21 mouse cellular contexts compared by ENCODE assay signal in the genomic region with DNA sequence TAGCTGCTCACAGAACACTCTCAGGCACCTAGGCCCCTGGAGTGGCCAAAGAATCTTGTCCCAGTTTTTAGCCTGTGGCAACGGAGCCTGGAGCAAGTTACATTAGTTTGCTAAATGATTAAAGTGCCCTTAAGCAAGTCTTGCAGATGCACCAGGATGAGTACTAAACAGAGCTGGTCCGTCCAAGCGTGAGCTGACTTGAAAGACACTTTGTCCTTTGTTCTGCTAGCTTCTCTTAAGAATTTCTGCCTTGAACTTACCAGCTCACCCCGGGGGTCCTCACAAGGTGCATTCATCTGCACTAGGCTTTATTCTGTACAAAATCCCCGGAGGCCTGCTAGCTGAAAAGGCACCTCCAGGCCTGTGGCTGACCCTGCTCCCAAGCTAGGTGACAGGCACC.
DNase-seq lines count a peak whose midpoint lies in the region; ATAC-seq lines count a peak whose summit lies in the region.
"Had no signal": no experiment of that assay in that cellular context is flagged by ENCODE, and none has a peak within 500 bp of the region (broad histone marks: within the 10 kb centered on the region; RNA-seq: fewer than 3 reads in every experiment).

No protein-coding gene starts in this region.

- no peak for ATAC-seq in hindbrain, embryonic 11.5 days (ENCODE audit: low FRiP score)
- no peak for ATAC-seq in hindbrain, embryonic 14.5 days (ENCODE audit: low FRiP score)
- ATAC-seq: forebrain, embryonic 16.5 days; hindbrain, embryonic 16.5 days; inflammation-experienced regulatory T-cells, adult 6 months had no signal

- WGBS in hindbrain, embryonic 11.5 days: 34% methylated on average over 5 of the region's 5 CpGs
- WGBS in hindbrain, embryonic 14.5 days: 31% methylated on average over 5 of the region's 5 CpGs

- no peak overlapping the region for H3K4me2 ChIP-seq in hindbrain, embryonic 11.5 days (replicated peaks; ENCODE audit: low read depth, low read length)
- H3K4me2 ChIP-seq in hindbrain, embryonic 14.5 days (replicated peaks): no peak overlapping the region
- H3K4me2 ChIP-seq: embryonic facial prominence, embryonic 15.5 days; heart, embryonic 12.5 days had no signal

- peak; percentile 4 for DNase-seq in hindbrain, embryonic 11.5 days (ENCODE audit: low spot score)
- no peak for DNase-seq in hindbrain, embryonic 14.5 days (ENCODE audit: low spot score)
- peak; percentile 56 for DNase-seq in Muller cell, postnatal 12 days (ENCODE audit: inconsistent ontology term)
- DNase-seq in ZHBTc4 (ENCODE audit: low read depth, low spot score): peak; percentile 93
- DNase-seq in ovary, postnatal 36 days (ENCODE audit: low spot score): no peak
- DNase-seq in heart, adult 8-10 months (ENCODE audit: low spot score): no peak
- DNase-seq: adrenal gland, adult 2 months; adrenal gland, postnatal 25 days; cerebellum, adult 18-20 months; cerebellum, postnatal 14 days; gastrocnemius, postnatal 10 days; heart, adult 18-20 months; kidney, adult 11 months; kidney, adult 9 months had no signal

- no peak overlapping the region for H3K9ac ChIP-seq in hindbrain, embryonic 11.5 days (ENCODE audit: low read depth, low read length)
- H3K9ac ChIP-seq in hindbrain, embryonic 14.5 days: no peak overlapping the region
- H3K9ac ChIP-seq: embryonic facial prominence, embryonic 15.5 days; heart, embryonic 12.5 days had no signal

- H3K36me3 ChIP-seq in hindbrain, embryonic 11.5 days (ENCODE audit: control insufficient read depth, insufficient read depth, low read length): no peaks in the 10 kb centered on the region
- no peaks in the 10 kb centered on the region for H3K36me3 ChIP-seq in hindbrain, embryonic 14.5 days (replicated peaks; ENCODE audit: control insufficient read depth, insufficient read depth)

- H3K4me3 ChIP-seq in hindbrain, embryonic 11.5 days (ENCODE audit: low read depth, low read length): no peak overlapping the region
- no peak overlapping the region for H3K4me3 ChIP-seq in hindbrain, embryonic 14.5 days (replicated peaks; ENCODE audit: low read length)
- H3K4me3 ChIP-seq: embryonic facial prominence, embryonic 15.5 days; erythroblast, embryonic 14.5 days; heart, embryonic 12.5 days; hindbrain, embryonic 10.5 days had no signal

- no peaks in the 10 kb centered on the region for H3K27me3 ChIP-seq in hindbrain, embryonic 11.5 days (ENCODE audit: control insufficient read depth, insufficient read depth, low read length)
- H3K27me3 ChIP-seq in hindbrain, embryonic 14.5 days (ENCODE audit: control insufficient read depth, insufficient read depth, low read length): no peaks in the 10 kb centered on the region
- H3K27me3 ChIP-seq: embryonic facial prominence, embryonic 15.5 days; heart, embryonic 12.5 days had no signal

- H3K4me1 ChIP-seq in hindbrain, embryonic 11.5 days (replicated peaks; ENCODE audit: control insufficient read depth, insufficient read depth, low read length): no peaks in the 10 kb centered on the region
- H3K4me1 ChIP-seq in hindbrain, embryonic 14.5 days (replicated peaks; ENCODE audit: control insufficient read depth, insufficient read depth, low read length): 0 out of 2 replicates have a peak, but pooled peaks cover 3% of the 10 kb centered on the region
- H3K4me1 ChIP-seq: embryonic facial prominence, embryonic 15.5 days; heart, embryonic 12.5 days had no signal

- no peak overlapping the region for H3K27ac ChIP-seq in hindbrain, embryonic 11.5 days (ENCODE audit: low read depth, low read length)
- no peak overlapping the region for H3K27ac ChIP-seq in hindbrain, embryonic 14.5 days
- H3K27ac ChIP-seq: embryonic facial prominence, embryonic 15.5 days; hindbrain, embryonic 10.5 days had no signal

- no peaks in the 10 kb centered on the region for H3K9me3 ChIP-seq in hindbrain, embryonic 11.5 days (ENCODE audit: control insufficient read depth, low read length)
- H3K9me3 ChIP-seq in hindbrain, embryonic 14.5 days (ENCODE audit: control insufficient read depth, low read length): peaks cover 8% of the 10 kb centered on the region
- H3K9me3 ChIP-seq: embryonic facial prominence, embryonic 15.5 days; hindbrain, embryonic 10.5 days had no signal

Comparison
In these comparisons a context has a peak if more than half of its experiments do, and no peak if none do; other contexts are left out.
1. DNase-seq: peak in hindbrain, embryonic 11.5 days (single experiment), Muller cell, postnatal 12 days (single experiment) and ZHBTc4 (single experiment); none in hindbrain, embryonic 14.5 days (single experiment), ovary, postnatal 36 days (single experiment) and heart, adult 8-10 months (single experiment).